Mouse (Mus musculus) right cerebral cortex, postnatal 14 days (tissue): ENCODE measurements around the gene Cbfa2t2.

Experiments
- DNase-seq: peaks from one replicate; pipeline ENCODE4 v3.0.0; 2022

Cbfa2t2 gene

GRCm38 (mm10) chr2:154570666-154571065 lies 134.4 kb downstream of the Cbfa2t2 start:
- no peak for DNase-seq

GRCm38 (mm10) chr2:154571266-154571665 lies 135.0 kb downstream of the Cbfa2t2 start:
- DNase-seq = no peak

DNA sequence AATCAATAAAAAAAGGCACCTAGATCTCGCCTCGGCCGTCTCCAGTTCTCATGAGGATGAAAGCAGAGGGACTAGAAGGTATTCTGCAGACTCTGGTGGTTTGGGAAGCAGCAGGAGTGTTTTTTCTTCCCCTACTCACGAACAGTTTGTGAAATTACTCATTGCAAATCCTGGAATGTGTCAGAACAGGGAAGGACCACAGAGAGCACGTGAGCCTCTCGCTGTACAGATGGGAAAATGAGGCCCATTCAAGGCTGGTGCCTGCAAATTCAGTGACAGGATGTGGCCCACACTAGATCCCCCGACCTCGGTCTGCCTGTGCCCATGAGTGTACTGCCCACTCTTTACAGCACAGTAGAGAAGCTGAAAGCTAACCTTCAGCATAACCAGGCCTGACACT lies 135.7 kb downstream of the Cbfa2t2 start:
- no peak for DNase-seq

- no peak for DNase-seq
Measured at GRCm38 (mm10) chr2:154572996-154573395, 136.7 kb downstream of the Cbfa2t2 start.

DNA sequence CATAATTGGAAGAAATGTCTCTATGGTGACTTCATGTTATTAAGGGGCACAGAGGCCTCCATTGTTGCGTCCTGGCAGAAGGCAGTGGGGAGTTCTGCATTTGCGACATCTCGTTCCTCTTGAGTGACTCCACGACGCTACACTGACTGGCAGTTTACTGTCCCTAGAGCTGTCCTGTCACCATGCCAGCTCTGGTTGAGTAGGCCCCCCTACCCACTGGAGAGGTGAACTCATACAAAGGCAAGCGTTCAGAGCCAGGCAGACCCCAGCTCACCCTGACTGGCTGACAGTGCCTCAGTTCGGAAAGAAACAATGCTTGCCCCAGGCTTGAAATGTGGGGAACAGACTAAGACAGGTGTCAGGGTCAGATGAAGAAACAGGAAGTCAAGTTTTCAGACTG lies 138.0 kb downstream of the Cbfa2t2 start:
- no peak for DNase-seq

DNA sequence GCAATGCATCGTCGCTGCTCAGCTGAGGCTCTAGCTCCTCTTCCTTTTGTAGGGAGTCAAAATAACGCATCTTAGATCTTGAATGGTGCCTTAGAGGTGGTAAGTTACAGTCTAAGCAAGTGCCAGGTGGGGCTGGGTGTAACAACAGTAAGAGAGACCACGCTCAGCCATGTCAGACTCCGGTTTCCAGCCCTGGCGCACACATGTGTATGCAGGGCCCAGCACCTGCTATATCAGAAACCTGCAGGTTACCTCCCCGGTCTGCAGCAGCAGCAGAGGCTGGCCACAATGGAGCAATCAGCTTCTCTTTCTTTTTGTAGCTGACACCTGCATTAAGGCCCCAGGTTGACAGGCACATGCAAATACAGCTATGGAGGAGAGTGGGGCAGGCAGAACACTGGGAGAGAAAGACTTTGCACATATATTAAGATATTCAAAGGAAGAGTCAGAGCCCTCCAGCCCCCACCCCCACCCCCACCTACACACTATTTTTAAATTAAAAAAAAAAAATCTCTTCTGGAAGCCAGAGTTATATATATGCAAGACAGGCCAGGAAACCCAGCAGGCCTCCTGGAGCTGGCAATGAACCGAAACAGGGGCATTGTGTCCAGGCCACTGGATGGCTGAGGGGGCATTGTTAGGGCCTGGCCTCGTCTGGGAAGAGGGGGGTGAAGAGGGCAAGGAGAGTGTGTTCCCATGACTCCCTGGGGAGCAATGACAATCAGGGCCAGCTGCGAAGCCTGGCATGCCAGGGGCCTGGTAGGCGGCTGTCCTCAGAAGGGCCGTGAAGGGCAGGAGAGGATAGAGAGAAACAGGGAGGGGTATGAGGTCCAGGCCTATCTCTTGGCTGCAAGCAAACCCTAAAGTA lies 140.8 kb downstream of the Cbfa2t2 start:
- DNase-seq = no peak

GRCm38 (mm10) chr2:154577744-154578067 lies 141.4 kb downstream of the Cbfa2t2 start:
- no peak for DNase-seq

DNA sequence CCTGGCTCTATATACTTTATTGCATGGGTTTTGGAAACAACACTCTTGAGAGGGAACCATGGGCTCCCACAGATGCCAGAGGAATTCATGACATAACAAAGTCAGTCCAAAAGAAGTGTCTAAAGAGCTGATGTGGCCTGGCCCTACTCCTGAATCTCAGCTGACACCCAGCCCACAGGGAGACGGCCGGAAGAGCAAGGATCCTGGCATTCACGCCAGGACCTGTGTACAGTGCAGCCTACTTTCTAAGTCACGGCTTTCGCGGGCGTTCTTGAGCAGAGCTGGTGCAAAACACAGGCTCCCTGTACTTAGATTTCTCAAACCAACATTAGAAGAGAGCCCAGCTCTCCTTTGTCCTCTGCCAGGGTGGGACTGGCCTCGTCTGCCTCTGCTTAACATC lies 144.3 kb downstream of the Cbfa2t2 start:
- no peak for DNase-seq

GRCm38 (mm10) chr2:154581421-154581820 lies 145.1 kb downstream of the Cbfa2t2 start:
- no peak for DNase-seq

GRCm38 (mm10) chr2:154583906-154584872 lies 147.9 kb downstream of the Cbfa2t2 start:
- peak; percentile 80 for DNase-seq

GRCm38 (mm10) chr2:154584931-154585601 lies 148.8 kb downstream of the Cbfa2t2 start:
- no peak for DNase-seq

GRCm38 (mm10) chr2:154586405-154586804 lies 150.1 kb downstream of the Cbfa2t2 start:
- DNase-seq = peak; percentile 75
